Mouse (Mus musculus) embryonic facial prominence, embryonic 15.5 days (tissue): Measurements from ENCODE around the gene Dhtkd1. TPM values are rescaled to one million over a fixed set of nuclear protein-coding genes. Genes with fewer than 3 reads are reported as not detected.

ENCODE experiments used
- ATAC-seq: fragments of 200-750 bp; cut with Nextera tagmentation; 2 replicates; pipeline ENCODE4 v1.8.0; 2017; ENCODE audit warnings: low read depth, moderate TSS enrichment; ENCODE audit not compliant: insufficient number of reproducible peaks, low FRiP score, low TSS enrichment
- H3K27ac ChIP-seq: fragments of 300-500 bp; sonication (generic); replicated peaks from 2 replicates; pipeline ENCODE4 v1.5.1; 2015; ENCODE audit warnings: mild to moderate bottlenecking, inconsistent platforms
- H3K27me3 ChIP-seq: fragments of 300-500 bp; sonication (generic); 2 replicates; pipeline ENCODE4 v1.6.1; 2015; ENCODE audit warnings: inconsistent platforms
- H3K36me3 ChIP-seq: fragments of 300-500 bp; sonication (generic); 2 replicates; pipeline ENCODE4 v1.6.1; 2015; ENCODE audit warnings: mild to moderate bottlenecking, inconsistent platforms
- H3K4me1 ChIP-seq: fragments of 300-500 bp; sonication (generic); 2 replicates; pipeline ENCODE4 v1.6.1; 2015; ENCODE audit warnings: inconsistent platforms
- H3K4me2 ChIP-seq: fragments of 300-500 bp; sonication (generic); replicated peaks from 2 replicates; pipeline ENCODE4 v1.6.1; 2015; ENCODE audit warnings: mild to moderate bottlenecking, inconsistent platforms
- H3K4me3 ChIP-seq: fragments of 300-500 bp; sonication (generic); replicated peaks from 2 replicates; pipeline ENCODE4 v1.5.1; 2015; ENCODE audit warnings: mild to moderate bottlenecking, inconsistent platforms
- H3K9ac ChIP-seq: fragments of 300-500 bp; sonication (generic); 2 replicates; pipeline ENCODE4 v1.6.1; 2015; ENCODE audit warnings: inconsistent platforms
- H3K9me3 ChIP-seq: fragments of 300-500 bp; sonication (generic); replicated peaks from 2 replicates; pipeline ENCODE4 v1.6.1; 2016; ENCODE audit warnings: inconsistent platforms
- WGBS: fragments of 180-500 bp; shearing (Covaris S2); methylation state at CpG from one replicate; pipeline ENCODE4 v1.1.7; 2015; 5-methylcytosine and 5-hydroxymethylcytosine counted together
- polyA plus RNA-seq: library from polyadenylated mRNA; unstranded; fragments of >200 nt; fragmentation: Nextera tagmentation; extraction: Ambion mirVana; gene quantifications from 2 replicates; pipeline ENCODE4 v1.2.1, GENCODE M21; 2015

Dhtkd1 gene
- polyA plus RNA-seq, 1 experiment from 2014 or later, result 4.6 TPM

- H3K36me3 ChIP-seq, result no peaks in the 10 kb centered on the region
- H3K27me3 ChIP-seq, result no peaks in the 10 kb centered on the region
- no peak overlapping the region for H3K27ac ChIP-seq
- no peak for ATAC-seq
- peaks cover 15% of the 10 kb centered on the region for H3K4me1 ChIP-seq
- no peak overlapping the region for H3K4me2 ChIP-seq
- H3K9me3 ChIP-seq, result no peaks in the 10 kb centered on the region
- 83% methylated on average over 2 of the region's 2 CpGs for WGBS
- no peak overlapping the region for H3K4me3 ChIP-seq
- no peak overlapping the region for H3K9ac ChIP-seq
Measured at GRCm38 (mm10) chr2:5948964-5949363, 6.4 kb upstream of the Dhtkd1 start.

DNA sequence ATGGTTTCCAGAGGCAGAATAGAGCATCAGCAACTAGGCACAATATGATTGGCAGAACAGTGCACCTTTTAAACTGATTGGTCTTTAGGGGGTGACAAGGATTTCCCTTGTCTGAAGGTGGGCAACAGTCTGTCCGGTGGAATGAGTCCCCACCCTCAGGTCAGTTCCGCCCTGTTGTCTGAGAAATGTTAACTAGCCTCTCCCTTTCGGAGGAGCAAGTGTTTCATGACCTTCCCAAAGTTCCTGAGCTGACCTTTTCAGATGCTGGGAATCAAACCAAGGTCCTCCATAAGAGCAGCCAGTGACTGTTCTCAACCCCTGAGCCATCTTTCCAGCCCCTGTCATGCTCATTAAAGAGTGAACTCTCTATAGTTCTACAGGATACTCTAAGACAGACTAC lies 4.3 kb upstream of the Dhtkd1 start:
- Histone ChIP-seq H3K36me3 (no peaks in the 10 kb centered on the region), H3K27ac (no peak overlapping the region), H3K9ac (no peak overlapping the region), H3K4me3 (no peak overlapping the region), H3K9me3 (no peaks in the 10 kb centered on the region), H3K4me2 (no peak overlapping the region), H3K27me3 (no peaks in the 10 kb centered on the region), H3K4me1 (peaks cover 5% of the 10 kb centered on the region; the same call in 1 of the 2 replicates)
- WGBS, result 81% methylated on average over 3 of the region's 3 CpGs
- no peak for ATAC-seq

DNA sequence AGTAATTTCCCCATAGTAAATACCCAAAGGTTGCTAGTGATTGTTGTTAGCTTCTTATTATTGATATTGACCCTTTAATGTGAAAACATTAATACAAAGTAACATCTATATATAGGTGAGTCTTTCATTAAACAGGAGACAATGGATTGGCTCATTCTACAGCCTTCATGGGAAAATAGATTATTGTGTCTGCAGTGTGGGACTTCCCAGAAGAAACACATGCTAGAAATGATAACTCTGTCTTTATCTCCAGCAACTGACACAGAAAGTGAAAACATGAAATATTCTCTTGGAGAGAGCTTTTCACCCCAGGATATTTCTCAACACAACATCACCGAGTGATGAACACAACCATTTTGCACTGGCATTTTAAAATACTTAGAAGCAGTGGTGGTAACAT lies 3.0 kb upstream of the Dhtkd1 start:
- H3K4me1 ChIP-seq, result peaks cover 5% of the 10 kb centered on the region; the same call in 1 of the 2 replicates
- no peak overlapping the region for H3K9ac ChIP-seq
- no peaks in the 10 kb centered on the region for H3K36me3 ChIP-seq
- H3K4me3 ChIP-seq, result no peak overlapping the region
- no peak for ATAC-seq
- H3K9me3 ChIP-seq, result no peaks in the 10 kb centered on the region
- H3K27me3 ChIP-seq, result no peaks in the 10 kb centered on the region
- no peak overlapping the region for H3K27ac ChIP-seq
- 88% methylated on average over 1 of the region's 1 CpGs for WGBS
- no peak overlapping the region for H3K4me2 ChIP-seq

- no peak overlapping the region for H3K27ac ChIP-seq
- H3K36me3 ChIP-seq, result no peaks in the 10 kb centered on the region
- 32% methylated on average over 4 of the region's 4 CpGs for WGBS
- H3K9me3 ChIP-seq, result no peaks in the 10 kb centered on the region
- peak overlapping the region; percentile 67 for H3K4me3 ChIP-seq
- peak overlapping the region; percentile 88 for H3K4me2 ChIP-seq
- H3K4me1 ChIP-seq, result no peaks in the 10 kb centered on the region
- H3K9ac ChIP-seq, result no peak overlapping the region
- no peaks in the 10 kb centered on the region for H3K27me3 ChIP-seq
- ATAC-seq, result no peak
Measured at GRCm38 (mm10) chr2:5943071-5943470, 479 bp upstream of the Dhtkd1 start.

- H3K27me3 ChIP-seq, result no peaks in the 10 kb centered on the region
- no peaks in the 10 kb centered on the region for H3K36me3 ChIP-seq
- H3K4me3 ChIP-seq, result peak overlapping the region; percentile 67
- 55% methylated on average over 11 of the region's 11 CpGs for WGBS
- peak overlapping the region; percentile 62 for H3K9ac ChIP-seq
- no peaks in the 10 kb centered on the region for H3K9me3 ChIP-seq
- no peaks in the 10 kb centered on the region for H3K4me1 ChIP-seq
- no peak for ATAC-seq
- H3K4me2 ChIP-seq, result peak overlapping the region; percentile 88
- peak overlapping the region; percentile 48; the same call in 1 of the 2 replicates for H3K27ac ChIP-seq
Measured at GRCm38 (mm10) chr2:5941861-5942415, 654 bp downstream of the Dhtkd1 start.

- Histone ChIP-seq H3K9me3 (no peaks in the 10 kb centered on the region), H3K4me2 (no peak overlapping the region), H3K4me3 (no peak overlapping the region), H3K9ac (no peak overlapping the region), H3K36me3 (no peaks in the 10 kb centered on the region), H3K27ac (no peak overlapping the region), H3K27me3 (no peaks in the 10 kb centered on the region), H3K4me1 (no peaks in the 10 kb centered on the region)
- 90% methylated on average over 9 of the region's 9 CpGs for WGBS
- ATAC-seq, result no peak
Measured at GRCm38 (mm10) chr2:5940936-5941335, 1.7 kb downstream of the Dhtkd1 start.

GRCm38 (mm10) chr2:5939911-5940310 lies 2.7 kb downstream of the Dhtkd1 start:
- no peak overlapping the region for H3K27ac ChIP-seq
- H3K4me1 ChIP-seq, result no peaks in the 10 kb centered on the region
- H3K27me3 ChIP-seq, result no peaks in the 10 kb centered on the region
- H3K4me2 ChIP-seq, result no peak overlapping the region
- no peak overlapping the region for H3K9ac ChIP-seq
- H3K4me3 ChIP-seq, result no peak overlapping the region
- H3K36me3 ChIP-seq, result no peaks in the 10 kb centered on the region
- 85% methylated on average over 14 of the region's 14 CpGs for WGBS
- no peak for ATAC-seq
- no peaks in the 10 kb centered on the region for H3K9me3 ChIP-seq

DNA sequence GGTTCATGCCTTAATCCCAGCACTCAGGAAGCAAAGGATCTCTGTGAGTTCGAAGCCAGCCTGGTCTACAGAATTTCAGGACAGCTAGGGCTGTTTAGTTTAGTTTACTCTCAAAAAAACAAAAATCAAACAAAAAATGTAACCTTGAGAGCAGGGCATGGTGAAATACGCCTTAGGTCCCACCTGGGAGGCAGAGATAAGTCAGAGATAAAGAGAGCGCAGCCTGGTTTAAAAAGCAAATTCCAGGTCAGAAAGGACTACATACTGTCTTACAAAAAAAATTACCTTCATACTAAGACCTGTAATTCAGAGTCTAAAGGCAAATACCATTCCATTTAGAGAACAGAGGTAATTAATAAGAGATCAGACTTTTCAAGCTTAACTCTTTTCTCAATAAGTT lies 3.3 kb downstream of the Dhtkd1 start:
- ATAC-seq, result no peak
- Histone ChIP-seq H3K4me3 (no peak overlapping the region), H3K9ac (no peak overlapping the region), H3K4me2 (no peak overlapping the region), H3K36me3 (no peaks in the 10 kb centered on the region), H3K9me3 (no peaks in the 10 kb centered on the region), H3K27me3 (no peaks in the 10 kb centered on the region), H3K27ac (no peak overlapping the region), H3K4me1 (no peaks in the 10 kb centered on the region)
- WGBS, result 90% methylated on average over 3 of the region's 3 CpGs

GRCm38 (mm10) chr2:5936550-5936949 lies 6.0 kb downstream of the Dhtkd1 start:
- 89% methylated on average over 4 of the region's 4 CpGs for WGBS
- Histone ChIP-seq H3K9me3 (no peaks in the 10 kb centered on the region), H3K4me2 (no peak overlapping the region), H3K27ac (no peak overlapping the region), H3K4me1 (no peaks in the 10 kb centered on the region), H3K4me3 (no peak overlapping the region), H3K36me3 (no peaks in the 10 kb centered on the region), H3K27me3 (no peaks in the 10 kb centered on the region), H3K9ac (no peak overlapping the region)
- ATAC-seq, result no peak

GRCm38 (mm10) chr2:5936068-5936467 lies 6.5 kb downstream of the Dhtkd1 start:
- H3K4me3 ChIP-seq, result no peak overlapping the region
- no peaks in the 10 kb centered on the region for H3K9me3 ChIP-seq
- no peak overlapping the region for H3K27ac ChIP-seq
- H3K27me3 ChIP-seq, result no peaks in the 10 kb centered on the region
- ATAC-seq, result no peak
- H3K4me1 ChIP-seq, result no peaks in the 10 kb centered on the region
- H3K36me3 ChIP-seq, result no peaks in the 10 kb centered on the region
- no peak overlapping the region for H3K9ac ChIP-seq
- 80% methylated on average over 6 of the region's 6 CpGs for WGBS
- no peak overlapping the region for H3K4me2 ChIP-seq

DNA sequence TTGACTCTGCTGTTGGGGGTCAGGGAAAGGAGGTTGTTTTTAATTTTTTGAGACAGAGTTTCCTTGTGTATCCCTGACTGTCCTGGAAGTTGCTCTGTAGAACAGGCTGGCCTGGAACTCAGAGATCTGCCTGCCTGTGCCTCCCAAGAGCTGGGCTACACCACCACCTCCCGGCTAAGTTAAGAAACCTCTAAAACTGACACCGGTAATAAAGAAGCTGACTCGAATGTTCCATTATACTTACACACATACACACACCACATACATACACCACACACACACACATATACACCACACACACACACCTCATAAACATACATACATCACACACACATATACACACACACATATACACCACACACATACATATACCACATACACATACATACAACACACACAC lies 7.7 kb downstream of the Dhtkd1 start:
- no peak for ATAC-seq

DNA sequence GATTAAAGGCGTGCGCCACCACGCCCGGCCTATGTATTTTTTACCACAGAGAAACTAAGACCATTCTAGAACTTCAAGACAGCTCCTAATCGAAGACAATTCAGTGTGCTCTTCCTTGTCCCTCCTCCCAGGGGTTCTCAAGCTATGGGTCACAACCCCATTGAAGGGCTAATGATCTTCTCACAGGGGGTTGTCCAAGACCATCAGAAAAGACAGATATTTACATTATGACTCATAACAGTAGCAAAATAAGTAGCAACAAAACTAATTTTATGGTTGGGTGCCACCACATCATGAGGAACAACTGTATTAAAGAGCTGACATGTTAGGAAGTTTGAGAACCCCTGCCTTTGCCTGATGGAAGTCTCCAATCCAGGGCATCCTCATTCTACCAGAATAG lies 10.7 kb downstream of the Dhtkd1 start:
- Histone ChIP-seq H3K4me1 (no peaks in the 10 kb centered on the region), H3K27me3 (no peaks in the 10 kb centered on the region), H3K4me2 (no peak overlapping the region), H3K36me3 (peaks cover 10% of the 10 kb centered on the region), H3K4me3 (no peak overlapping the region), H3K9ac (no peak overlapping the region), H3K27ac (no peak overlapping the region), H3K9me3 (no peaks in the 10 kb centered on the region)
- no peak for ATAC-seq
- WGBS, result 94% methylated on average over 5 of the region's 5 CpGs

More for the DNA sequence above, 7.7 kb downstream of the Dhtkd1 start:
- no peak overlapping the region for H3K4me3 ChIP-seq
- H3K4me1 ChIP-seq, result no peaks in the 10 kb centered on the region
- H3K27me3 ChIP-seq, result no peaks in the 10 kb centered on the region
- H3K9ac ChIP-seq, result no peak overlapping the region
- 84% methylated on average over 3 of the region's 3 CpGs for WGBS
- no peaks in the 10 kb centered on the region for H3K9me3 ChIP-seq
- peaks cover 5% of the 10 kb centered on the region; the same call in 1 of the 2 replicates for H3K36me3 ChIP-seq
- H3K4me2 ChIP-seq, result no peak overlapping the region
- no peak overlapping the region for H3K27ac ChIP-seq
